ENCODE assay signal across 17 mouse cellular contexts in the genomic region with DNA sequence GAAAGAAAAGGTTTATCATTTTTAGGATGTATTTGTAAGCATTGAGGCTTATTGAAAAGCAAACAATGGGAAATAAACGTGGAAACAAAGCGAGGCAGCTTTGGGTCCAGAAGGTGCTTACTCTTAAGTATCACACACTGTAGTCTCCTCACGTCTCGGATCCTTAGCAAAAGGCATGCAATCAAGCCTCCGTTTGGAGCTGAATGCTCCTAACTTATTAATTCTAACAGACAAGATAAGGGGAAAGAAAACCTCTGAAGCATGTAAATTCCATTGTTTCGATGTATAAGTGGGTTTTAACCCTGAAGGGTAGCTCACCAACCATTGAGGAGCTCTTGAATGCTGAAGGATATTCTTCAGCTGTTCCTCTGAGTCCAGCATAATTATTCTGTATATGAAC.
"Had no signal": no experiment of that assay in that cellular context is flagged by ENCODE, and none has a peak within 500 bp of the region (broad histone marks: within the 10 kb centered on the region; RNA-seq: fewer than 3 reads in every experiment).

No protein-coding gene starts in this region.

- H3K36me3 ChIP-seq: liver, embryonic 12.5 days; lung, embryonic 15.5 days; midbrain, embryonic 12.5 days; neural tube, embryonic 12.5 days; stomach, embryonic 15.5 days had no signal

- H3K4me1 ChIP-seq: liver, embryonic 12.5 days; lung, embryonic 15.5 days; megakaryocyte, embryonic 14.5 days; midbrain, embryonic 12.5 days; neural tube, embryonic 12.5 days; stomach, embryonic 15.5 days had no signal

- H3K4me3 ChIP-seq: liver, embryonic 12.5 days; lung, embryonic 15.5 days; megakaryocyte, embryonic 14.5 days; midbrain, embryonic 12.5 days; neural tube, embryonic 12.5 days; stomach, embryonic 15.5 days had no signal

- DNase-seq: lung, adult 18-20 months; lung, postnatal 14 days; lung, postnatal 36 days; right cerebral cortex, postnatal 14 days; thymus, adult 2 months; thymus, postnatal 36 days had no signal

- H3K27ac ChIP-seq: liver, embryonic 12.5 days; liver, embryonic 14.5 days; lung, embryonic 15.5 days; macrophage; midbrain, embryonic 12.5 days; neural tube, embryonic 12.5 days; stomach, embryonic 15.5 days; stomach, postnatal 0 days had no signal

- H3K9me3 ChIP-seq: liver, embryonic 12.5 days; lung, embryonic 15.5 days; megakaryocyte, embryonic 14.5 days; midbrain, embryonic 12.5 days; neural tube, embryonic 12.5 days; stomach, embryonic 15.5 days had no signal

- ATAC-seq: liver, embryonic 12.5 days; lung, postnatal 0 days; midbrain, embryonic 16.5 days had no signal

- H3K4me2 ChIP-seq: liver, embryonic 12.5 days; lung, embryonic 15.5 days; midbrain, embryonic 12.5 days; neural tube, embryonic 12.5 days; stomach, embryonic 15.5 days had no signal

- H3K27me3 ChIP-seq: liver, embryonic 12.5 days; lung, embryonic 15.5 days; megakaryocyte, embryonic 14.5 days; midbrain, embryonic 12.5 days; neural tube, embryonic 12.5 days; stomach, embryonic 15.5 days had no signal

- H3K9ac ChIP-seq: liver, embryonic 12.5 days; liver, embryonic 14.5 days; lung, embryonic 15.5 days; midbrain, embryonic 12.5 days; neural tube, embryonic 12.5 days; stomach, embryonic 15.5 days had no signal
